Mouse (Mus musculus) forebrain, embryonic 11.5 days (tissue): Measurements from ENCODE around the gene Spock3. TPM values are rescaled to one million over a fixed set of nuclear protein-coding genes. Genes with fewer than 3 reads are reported as not detected.
"Not testable (repeated sequence)": the region's sequence is repeated elsewhere in the genome, so short reads cannot be mapped to it uniquely, and the experiment has no call there.

Experiments used
- ATAC-seq: fragments of 200-750 bp; cut with Nextera tagmentation; replicated peaks from 2 replicates; pipeline ENCODE4 v1.8.0; 2017; ENCODE audit warnings: moderate TSS enrichment; ENCODE audit not compliant: low FRiP score
- DNase-seq: peaks from one replicate; pipeline ENCODE4 v3.0.0-alpha.2; 2017; ENCODE audit warnings: low spot score
- H3K27ac ChIP-seq: fragments of 300-500 bp; sonication (generic); 2 replicates; pipeline ENCODE4 v1.5.1; 2014; ENCODE audit warnings: low read depth, low read length
- H3K27me3 ChIP-seq: fragments of 300-500 bp; sonication (generic); 2 replicates; pipeline ENCODE4 v1.6.1; 2014; ENCODE audit warnings: mild to moderate bottlenecking, low read length, mixed read lengths; ENCODE audit not compliant: control insufficient read depth, insufficient read depth
- H3K36me3 ChIP-seq: fragments of 300-500 bp; sonication (generic); 2 replicates; pipeline ENCODE4 v1.6.1; 2014; ENCODE audit warnings: mild to moderate bottlenecking, low read length, moderate library complexity, mixed read lengths; ENCODE audit not compliant: control insufficient read depth, insufficient read depth
- H3K4me1 ChIP-seq: fragments of 300-500 bp; sonication (generic); replicated peaks from 2 replicates; pipeline ENCODE4 v1.6.1; 2014; ENCODE audit warnings: low read length, mixed read lengths; ENCODE audit not compliant: control insufficient read depth, insufficient read depth
- H3K4me2 ChIP-seq: fragments of 300-500 bp; sonication (generic); 2 replicates; pipeline ENCODE4 v1.6.1; 2014; ENCODE audit warnings: low read depth, mild to moderate bottlenecking, low read length, moderate library complexity, mixed read lengths; ENCODE audit not compliant: severe bottlenecking
- H3K4me3 ChIP-seq: fragments of 300-500 bp; sonication (generic); 2 replicates; pipeline ENCODE4 v1.5.1; 2014; ENCODE audit warnings: low read depth, low read length
- H3K9ac ChIP-seq: fragments of 300-500 bp; sonication (generic); 2 replicates; pipeline ENCODE4 v1.6.1; 2014; ENCODE audit warnings: low read length
- H3K9me3 ChIP-seq: fragments of 300-500 bp; sonication (generic); 2 replicates; pipeline ENCODE4 v1.6.1; 2016; ENCODE audit warnings: low read length, mixed read lengths; ENCODE audit not compliant: control insufficient read depth
- WGBS: fragments of 180-500 bp; shearing (Covaris S2); extraction: QIAGEN DNeasy Blood & Tissue Kit; methylation state at CpG from one replicate; pipeline ENCODE4 v1.1.7; 2014; 5-methylcytosine and 5-hydroxymethylcytosine counted together
- polyA plus RNA-seq: library from polyadenylated mRNA; unstranded; fragments of >200 nt; fragmentation: Nextera tagmentation; extraction: Ambion mirVana; gene quantifications from 2 replicates; pipeline ENCODE4 v1.2.1, GENCODE M21; 2014

The Spock3 gene
- polyA plus RNA-seq, 1 experiment from 2014 or later = 5.5 TPM

DNA sequence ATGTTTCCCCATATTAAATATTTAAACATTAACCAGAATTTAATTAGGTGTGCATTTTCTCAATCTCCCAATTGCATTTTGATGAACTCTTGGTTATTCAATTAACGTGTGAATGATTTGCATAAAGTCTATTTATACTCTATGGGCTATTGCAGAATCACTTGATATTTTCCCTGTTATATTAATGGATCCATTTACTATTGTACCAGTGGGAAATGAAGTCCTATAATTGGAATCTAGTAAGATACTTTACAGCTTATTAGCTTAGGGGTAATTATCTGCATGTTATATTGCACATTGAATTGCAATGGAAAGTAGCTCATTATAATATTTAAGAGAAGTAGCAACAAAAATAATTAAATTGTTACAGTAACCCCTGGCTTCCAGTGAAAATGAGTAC lies 162.1 kb downstream of the Spock3 start:
- H3K4me1 ChIP-seq = no peaks in the 10 kb centered on the region
- no peaks in the 10 kb centered on the region for H3K36me3 ChIP-seq
- WGBS = 77% methylated on average over 1 of the region's 1 CpGs
- H3K9ac ChIP-seq = no peak overlapping the region
- no peaks in the 10 kb centered on the region for H3K9me3 ChIP-seq
- DNase-seq (no peak), ATAC-seq (no peak)
- no peak overlapping the region for H3K4me3 ChIP-seq
- H3K27me3 ChIP-seq = no peaks in the 10 kb centered on the region
- H3K4me2 ChIP-seq = no peak overlapping the region
- no peak overlapping the region for H3K27ac ChIP-seq

- no peaks in the 10 kb centered on the region for H3K9me3 ChIP-seq
- H3K4me1 ChIP-seq = no peaks in the 10 kb centered on the region
- 82% methylated on average over 2 of the region's 2 CpGs for WGBS
- H3K36me3 ChIP-seq = no peaks in the 10 kb centered on the region
- H3K4me3 ChIP-seq = no peak overlapping the region
- ATAC-seq (no peak), DNase-seq (no peak)
- no peaks in the 10 kb centered on the region for H3K27me3 ChIP-seq
- H3K9ac ChIP-seq = no peak overlapping the region
- H3K27ac ChIP-seq = no peak overlapping the region
- H3K4me2 ChIP-seq = no peak overlapping the region
Observed at GRCm38 (mm10) chr8:63120508-63120907, 169.7 kb downstream of the Spock3 start.

GRCm38 (mm10) chr8:63135406-63135805 lies 184.6 kb downstream of the Spock3 start:
- 94% methylated on average over 3 of the region's 3 CpGs for WGBS
- H3K9ac ChIP-seq = no peak overlapping the region
- H3K36me3 ChIP-seq = no peaks in the 10 kb centered on the region

DNA sequence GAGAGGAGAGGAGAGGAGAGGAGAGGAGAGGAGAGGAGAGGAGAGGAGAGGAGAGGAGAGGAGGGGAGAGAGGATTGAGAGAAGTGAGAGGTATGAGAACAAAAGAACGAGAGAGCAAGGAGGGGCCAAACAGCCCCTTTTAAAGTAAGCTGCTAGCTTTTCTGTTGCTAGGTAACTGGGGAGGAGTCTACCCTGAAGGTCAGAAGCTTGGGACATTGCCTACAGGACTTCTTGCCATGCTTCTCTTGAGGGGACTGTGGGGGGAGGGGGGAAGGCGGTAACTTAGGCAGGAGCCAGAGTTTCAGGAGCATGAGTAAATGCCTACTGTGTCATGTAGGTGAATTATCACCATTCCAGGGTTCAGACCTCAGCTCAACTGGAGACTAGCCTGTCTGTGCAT lies 213.1 kb downstream of the Spock3 start:
- not testable (repeated sequence) for H3K4me3 ChIP-seq, H3K4me2 ChIP-seq, H3K9ac ChIP-seq, H3K4me1 ChIP-seq, H3K36me3 ChIP-seq, H3K9me3 ChIP-seq, ATAC-seq, DNase-seq, H3K27ac ChIP-seq, H3K27me3 ChIP-seq
- 65% methylated on average over 2 of the region's 2 CpGs for WGBS

More at GRCm38 (mm10) chr8:63135406-63135805, 184.6 kb downstream of the Spock3 start:
- no peak for ATAC-seq
- no peak for DNase-seq
- no peak overlapping the region for H3K4me3 ChIP-seq
- H3K4me1 ChIP-seq = no peaks in the 10 kb centered on the region
- no peak overlapping the region for H3K27ac ChIP-seq
- no peak overlapping the region for H3K4me2 ChIP-seq
- H3K27me3 ChIP-seq = no peaks in the 10 kb centered on the region
- no peaks in the 10 kb centered on the region for H3K9me3 ChIP-seq

- DNase-seq = no peak
- Histone ChIP-seq H3K4me3 (no peak overlapping the region), H3K36me3 (no peaks in the 10 kb centered on the region), H3K27ac (no peak overlapping the region), H3K4me2 (no peak overlapping the region), H3K9me3 (no peaks in the 10 kb centered on the region), H3K27me3 (no peaks in the 10 kb centered on the region), H3K9ac (no peak overlapping the region), H3K4me1 (no peaks in the 10 kb centered on the region)
- no peak for ATAC-seq
Observed at GRCm38 (mm10) chr8:63165326-63165725, 214.5 kb downstream of the Spock3 start.

- Histone ChIP-seq H3K27me3 (no peaks in the 10 kb centered on the region), H3K9me3 (no peaks in the 10 kb centered on the region), H3K4me1 (no peaks in the 10 kb centered on the region), H3K4me3 (no peak overlapping the region), H3K36me3 (no peaks in the 10 kb centered on the region), H3K4me2 (no peak overlapping the region), H3K9ac (no peak overlapping the region), H3K27ac (no peak overlapping the region)
- DNase-seq (no peak), ATAC-seq (no peak)
Observed at GRCm38 (mm10) chr8:63169956-63170355, 219.1 kb downstream of the Spock3 start.

- ATAC-seq = no peak
- WGBS = 80% methylated on average over 1 of the region's 1 CpGs
- DNase-seq = no peak
Observed at GRCm38 (mm10) chr8:63181272-63181671, 230.5 kb downstream of the Spock3 start.

DNA sequence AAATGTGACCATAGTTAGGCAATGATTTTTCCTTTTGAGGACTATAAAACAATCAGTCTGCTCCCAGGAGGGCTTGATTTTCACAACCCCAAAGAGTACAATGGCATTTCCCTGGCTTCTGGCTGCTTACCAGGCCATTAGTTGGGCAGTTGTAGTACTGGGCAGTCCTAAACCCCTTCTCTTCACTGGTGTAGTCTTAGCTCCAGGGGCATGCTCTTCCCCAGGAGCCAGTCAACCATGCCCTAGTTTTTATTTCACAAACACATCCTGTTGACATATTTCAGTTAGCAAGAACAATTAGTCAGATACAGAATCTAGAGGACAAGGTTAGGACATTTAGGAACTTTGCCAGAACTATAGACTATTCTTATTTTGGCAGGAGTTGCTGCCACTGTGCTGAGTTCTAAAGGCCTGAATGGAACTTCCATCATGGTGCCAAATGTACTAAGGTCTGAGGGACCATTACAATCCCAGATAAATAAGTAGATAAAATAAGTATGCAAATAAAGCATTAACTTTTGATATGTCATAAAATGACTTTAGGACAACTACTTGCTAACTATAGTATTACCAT lies 308.1 kb downstream of the Spock3 start:
- H3K9me3 ChIP-seq = no peaks in the 10 kb centered on the region
- no peak overlapping the region for H3K27ac ChIP-seq
- no peak overlapping the region for H3K9ac ChIP-seq
- no peak for ATAC-seq
- no peak for DNase-seq
- no peaks in the 10 kb centered on the region for H3K4me1 ChIP-seq
- H3K27me3 ChIP-seq = no peaks in the 10 kb centered on the region
- no peaks in the 10 kb centered on the region for H3K36me3 ChIP-seq
- H3K4me3 ChIP-seq = no peak overlapping the region
- H3K4me2 ChIP-seq = no peak overlapping the region

More at GRCm38 (mm10) chr8:63181272-63181671, 230.5 kb downstream of the Spock3 start:
- no peak overlapping the region for H3K4me3 ChIP-seq
- H3K27ac ChIP-seq = no peak overlapping the region
- no peaks in the 10 kb centered on the region for H3K36me3 ChIP-seq
- H3K9ac ChIP-seq = no peak overlapping the region
- no peaks in the 10 kb centered on the region for H3K27me3 ChIP-seq
- H3K4me2 ChIP-seq = no peak overlapping the region
- no peaks in the 10 kb centered on the region for H3K4me1 ChIP-seq
- H3K9me3 ChIP-seq = no peaks in the 10 kb centered on the region

DNA sequence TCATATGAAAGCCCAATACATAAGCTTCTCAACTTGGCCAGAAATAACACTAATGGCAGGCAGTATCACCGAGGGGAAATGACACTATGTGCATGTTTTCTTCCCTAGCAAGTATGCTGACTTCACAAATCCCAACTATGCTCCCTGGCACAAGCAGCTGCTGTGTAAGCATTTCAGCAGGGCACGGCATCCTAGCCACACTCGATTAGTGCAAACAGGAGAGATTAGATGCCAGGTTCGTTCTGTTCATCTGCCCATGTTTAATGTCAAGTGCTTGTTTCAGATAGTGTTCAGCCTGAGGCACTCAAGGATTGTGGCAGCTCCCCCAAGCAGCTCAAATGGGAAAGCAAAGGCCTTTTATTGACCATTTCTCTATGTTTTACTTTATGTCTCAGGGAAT lies 311.7 kb downstream of the Spock3 start:
- DNase-seq = no peak
- WGBS = 78% methylated on average over 4 of the region's 4 CpGs

More for the DNA sequence above, 311.7 kb downstream of the Spock3 start:
- Histone ChIP-seq H3K36me3 (no peaks in the 10 kb centered on the region), H3K9me3 (no peaks in the 10 kb centered on the region), H3K9ac (no peak overlapping the region), H3K27ac (no peak overlapping the region), H3K4me1 (no peaks in the 10 kb centered on the region), H3K4me3 (no peak overlapping the region), H3K4me2 (no peak overlapping the region), H3K27me3 (no peaks in the 10 kb centered on the region)
- no peak for ATAC-seq
